In genomic region chr11:71995968-71996511, GRCm38 (mm10) we compare ENCODE assay signal across 9 mouse cellular contexts. TPM values are rescaled to one million over a fixed set of nuclear protein-coding genes. Genes with fewer than 3 reads are reported as not detected.
DNase-seq lines count a peak whose midpoint lies in the region; ATAC-seq and TF ChIP-seq lines count a peak whose summit lies in the region.
"Had no signal": no experiment of that assay in that cellular context is flagged by ENCODE, and none has a peak within 500 bp of the region (broad histone marks: within the 10 kb centered on the region; RNA-seq: fewer than 3 reads in every experiment).

No protein-coding gene starts in this region.

- no peak for TF ChIP-seq EP300 in heart, postnatal 0 days (IDR thresholded peaks at IDR 0.05; ENCODE audit: low read depth)
- no peak for TF ChIP-seq EP300 in liver, postnatal 0 days (IDR thresholded peaks at IDR 0.05; ENCODE audit: low read depth)

- no peak overlapping the region for H3K4me3 ChIP-seq in forebrain, embryonic 11.5 days (ENCODE audit: low read depth, low read length)
- H3K4me3 ChIP-seq in heart, postnatal 0 days (ENCODE audit: low read depth, low read length): 0 out of 2 replicates have a peak overlapping the region, but pooled peaks have one; percentile 4
- no peak overlapping the region for H3K4me3 ChIP-seq in liver, postnatal 0 days (ENCODE audit: low read depth, low read length)
- H3K4me3 ChIP-seq in neural tube, embryonic 15.5 days (replicated peaks): no peak overlapping the region

- H3K36me3 ChIP-seq in forebrain, embryonic 11.5 days (ENCODE audit: control insufficient read depth, insufficient read depth, low read length): no peaks in the 10 kb centered on the region
- no peaks in the 10 kb centered on the region for H3K36me3 ChIP-seq in heart, postnatal 0 days (replicated peaks; ENCODE audit: control insufficient read depth, insufficient read depth, low read length)
- H3K36me3 ChIP-seq in liver, postnatal 0 days (replicated peaks; ENCODE audit: insufficient read depth, low read length): no peaks in the 10 kb centered on the region
- no peaks in the 10 kb centered on the region for H3K36me3 ChIP-seq in neural tube, embryonic 15.5 days

- peaks cover 4% of the 10 kb centered on the region for H3K4me1 ChIP-seq in forebrain, embryonic 11.5 days (replicated peaks; ENCODE audit: control insufficient read depth, insufficient read depth, low read length)
- H3K4me1 ChIP-seq in heart, postnatal 0 days (ENCODE audit: control insufficient read depth, insufficient read depth): no peaks in the 10 kb centered on the region; the same call in 1 of the 2 replicates
- no peaks in the 10 kb centered on the region for H3K4me1 ChIP-seq in liver, postnatal 0 days (ENCODE audit: insufficient read depth)
- peaks cover 19% of the 10 kb centered on the region for H3K4me1 ChIP-seq in neural tube, embryonic 15.5 days

- WGBS in forebrain, embryonic 11.5 days: 27% methylated on average over 9 of the region's 9 CpGs
- 24% methylated on average over 9 of the region's 9 CpGs for WGBS in heart, postnatal 0 days
- 12% methylated on average over 9 of the region's 9 CpGs for WGBS in liver, postnatal 0 days (ENCODE audit: insufficient replicate concordance)
- WGBS in neural tube, embryonic 15.5 days: 26% methylated on average over 9 of the region's 9 CpGs

- DNase-seq in right cerebral cortex, adult 18-20 months: peak; percentile 67
- DNase-seq in right cerebral cortex, postnatal 4 days: no peak
- peak; percentile 64 for DNase-seq in forebrain, embryonic 11.5 days (ENCODE audit: low spot score)
- DNase-seq in heart, postnatal 0 days (ENCODE audit: low spot score): peak; percentile 76
- DNase-seq in kidney, postnatal 10 days: peak; percentile 71
- DNase-seq in liver, postnatal 0 days: peak; percentile 36
- peak; percentile 26 for DNase-seq in yolk sac, embryonic 10.5 days (ENCODE audit: low spot score)

- peak overlapping the region; percentile 29 for H3K9ac ChIP-seq in forebrain, embryonic 11.5 days (ENCODE audit: low read length)
- H3K9ac ChIP-seq in heart, postnatal 0 days (replicated peaks; ENCODE audit: low read depth, low read length): no peak overlapping the region
- no peak overlapping the region for H3K9ac ChIP-seq in liver, postnatal 0 days (replicated peaks)
- H3K9ac ChIP-seq in neural tube, embryonic 15.5 days (replicated peaks): peak overlapping the region; percentile 27; the same call in 1 of the 2 replicates

- ATAC-seq in forebrain, embryonic 11.5 days (replicated peaks; ENCODE audit: low FRiP score): peak; percentile 55
- peak; percentile 93 for ATAC-seq in heart, postnatal 0 days (ENCODE audit: insufficient read depth, low read depth)
- ATAC-seq in liver, postnatal 0 days: peak; percentile 62
- ATAC-seq in neural tube, embryonic 15.5 days (ENCODE audit: low FRiP score): peak; percentile 70

- no peak for TF ChIP-seq CTCF in heart, postnatal 0 days (IDR thresholded peaks at IDR 0.05; ENCODE audit: low read depth)
- TF ChIP-seq CTCF in liver, postnatal 0 days (IDR thresholded peaks at IDR 0.05; ENCODE audit: low read depth): no peak

- 0 out of 2 replicates have a peak overlapping the region, but pooled peaks have one; percentile 20 for H3K4me2 ChIP-seq in forebrain, embryonic 11.5 days (ENCODE audit: low read depth, low read length, severe bottlenecking)
- H3K4me2 ChIP-seq in heart, postnatal 0 days (ENCODE audit: low read depth, low read length): peak overlapping the region; percentile 46
- H3K4me2 ChIP-seq in liver, postnatal 0 days (ENCODE audit: low read depth, low read length): peak overlapping the region; percentile 30
- peak overlapping the region; percentile 33 for H3K4me2 ChIP-seq in neural tube, embryonic 15.5 days

- H3K27me3 ChIP-seq in forebrain, embryonic 11.5 days (ENCODE audit: control insufficient read depth, insufficient read depth, low read length): no peaks in the 10 kb centered on the region; the same call in 1 of the 2 replicates
- H3K27me3 ChIP-seq in heart, postnatal 0 days (ENCODE audit: control insufficient read depth, insufficient read depth, low read length): 0 out of 2 replicates have a peak, but pooled peaks cover 6% of the 10 kb centered on the region
- H3K27me3 ChIP-seq in liver, postnatal 0 days (ENCODE audit: insufficient read depth, low read length): no peaks in the 10 kb centered on the region
- no peaks in the 10 kb centered on the region for H3K27me3 ChIP-seq in neural tube, embryonic 15.5 days (replicated peaks)

- H3K27ac ChIP-seq in forebrain, embryonic 11.5 days (ENCODE audit: low read depth, low read length): no peak overlapping the region
- H3K27ac ChIP-seq in heart, postnatal 0 days (ENCODE audit: low read depth): 0 out of 2 replicates have a peak overlapping the region, but pooled peaks have one; percentile 50
- no peak overlapping the region for H3K27ac ChIP-seq in liver, postnatal 0 days (ENCODE audit: low read depth)
- peak overlapping the region; percentile 48; the same call in 1 of the 2 replicates for H3K27ac ChIP-seq in neural tube, embryonic 15.5 days (replicated peaks)

- H3K9me3 ChIP-seq in forebrain, embryonic 11.5 days (ENCODE audit: control insufficient read depth, low read length): no peaks in the 10 kb centered on the region
- H3K9me3 ChIP-seq in heart, postnatal 0 days (replicated peaks; ENCODE audit: control insufficient read depth, low read length): no peaks in the 10 kb centered on the region
- no peaks in the 10 kb centered on the region for H3K9me3 ChIP-seq in liver, postnatal 0 days (ENCODE audit: low read length)
- no peaks in the 10 kb centered on the region for H3K9me3 ChIP-seq in neural tube, embryonic 15.5 days (replicated peaks)

RNA-seq across cellular contexts. Expression of gene Aipl1, which starts 41.3 kb away (rescaled TPM):
- polyA plus RNA-seq in forebrain, embryonic 11.5 days (2014; fragmentation: Nextera tagmentation; extraction: Ambion mirVana): 0.20 and 0.41 TPM in 2 replicates
- total RNA-seq in heart, postnatal 0 days (2014; rRNA removed; ENCODE audit: low replicate concordance): not detected in 2 replicates
- 0.11 and 0.31 TPM in 2 replicates for polyA plus RNA-seq in heart, postnatal 0 days (2015; fragmentation: Nextera tagmentation; extraction: Ambion mirVana)
- polyA plus RNA-seq in liver, postnatal 0 days (2015; fragmentation: Nextera tagmentation; extraction: Ambion mirVana): 0.05 and 0.11 TPM in 2 replicates
- 0.36 and 0.41 TPM in 2 replicates for polyA plus RNA-seq in neural tube, embryonic 15.5 days (2015; fragmentation: Nextera tagmentation; extraction: Ambion mirVana)
- total RNA-seq: layer of hippocampus, postnatal 36 days had no signal

RNA-seq across cellular contexts. Expression of gene Pimreg, which starts 45.8 kb away (rescaled TPM):
- 228 and 241 TPM in 2 replicates for polyA plus RNA-seq in forebrain, embryonic 11.5 days (2014; fragmentation: Nextera tagmentation; extraction: Ambion mirVana)
- 30.2 and 40.7 TPM in 2 replicates for total RNA-seq in heart, postnatal 0 days (2014; rRNA removed; ENCODE audit: low replicate concordance)
- polyA plus RNA-seq in heart, postnatal 0 days (2015; fragmentation: Nextera tagmentation; extraction: Ambion mirVana): 24.6 and 25.8 TPM in 2 replicates
- 7.0 and 7.4 TPM in 2 replicates for polyA plus RNA-seq in liver, postnatal 0 days (2015; fragmentation: Nextera tagmentation; extraction: Ambion mirVana)
- 19.1 and 33.3 TPM in 2 replicates for polyA plus RNA-seq in neural tube, embryonic 15.5 days (2015; fragmentation: Nextera tagmentation; extraction: Ambion mirVana)

Comparison
In these comparisons a context has a peak if more than half of its experiments do, and no peak if none do; other contexts are left out.
1. H3K27ac ChIP-seq: peak in heart, postnatal 0 days (single experiment) and neural tube, embryonic 15.5 days (single experiment); none in forebrain, embryonic 11.5 days (single experiment) and liver, postnatal 0 days (single experiment).
2. H3K9ac ChIP-seq: peak in forebrain, embryonic 11.5 days (single experiment) and neural tube, embryonic 15.5 days (single experiment); none in heart, postnatal 0 days (single experiment) and liver, postnatal 0 days (single experiment).
3. Peak in every context shown above with its lines, with median percentiles within 50 percentile points of each other: ATAC-seq and H3K4me2 ChIP-seq.